Mouse (Mus musculus) G1E (cell line): ENCODE data around the gene Tox2. TPM values are rescaled to one million over a fixed set of nuclear protein-coding genes. Genes with fewer than 3 reads are reported as not detected.

Experiments
- ATAC-seq: 2 replicates; pipeline ENCODE4 v1.8.0; 2016; ENCODE audit warnings: mild to moderate bottlenecking; ENCODE audit not compliant: insufficient number of reproducible peaks, poor library complexity, low FRiP score, severe bottlenecking; ENCODE audit errors: extremely low read depth
- DNase-seq: peaks from one replicate; pipeline ENCODE4 v3.0.0; 2012; ENCODE audit warnings: low spot score
- H3K27me3 ChIP-seq: 2 replicates; pipeline ENCODE4 v1.6.1; 2012; ENCODE audit warnings: mild to moderate bottlenecking, low read length, inconsistent platforms; ENCODE audit not compliant: insufficient read depth
- H3K36me3 ChIP-seq: replicated peaks from 2 replicates; pipeline ENCODE3; 2012; ENCODE audit warnings: mild to moderate bottlenecking, inconsistent platforms
- H3K4me1 ChIP-seq: 2 replicates; pipeline ENCODE4 v1.6.1; 2012; ENCODE audit warnings: low read depth, low read length, inconsistent platforms, mixed read lengths; ENCODE audit not compliant: insufficient read depth
- H3K4me3 ChIP-seq: 2 replicates; pipeline ENCODE4 v1.5.1; 2012; ENCODE audit warnings: low read depth, mild to moderate bottlenecking, inconsistent platforms, low read length, moderate library complexity, mixed read lengths
- H3K9me3 ChIP-seq: replicated peaks from 2 replicates; pipeline ENCODE4 v1.6.1; 2012; ENCODE audit warnings: inconsistent platforms
- CTCF ChIP-seq: IDR thresholded peaks from 2 replicates; pipeline ENCODE4 v1.5.1; 2012; ENCODE audit warnings: low read depth, low read length, inconsistent platforms, mixed read lengths
- GATA1 ChIP-seq: IDR thresholded peaks from 2 replicates; pipeline ENCODE4 v1.6.1; 2012; ENCODE audit warnings: borderline replicate concordance, low read length, inconsistent platforms, mixed read lengths
- GATA2 ChIP-seq: IDR thresholded peaks from 2 replicates; pipeline ENCODE4 v1.6.1; 2012; ENCODE audit warnings: low read depth, low read length, inconsistent platforms, borderline replicate concordance
- POLR2AphosphoS5 ChIP-seq: IDR thresholded peaks from 2 replicates; pipeline ENCODE4 v1.6.1; 2012; ENCODE audit warnings: low read depth, low read length, inconsistent platforms; ENCODE audit not compliant: insufficient replicate concordance
- TAL1 ChIP-seq: conservative IDR thresholded peaks from 2 replicates; pipeline ENCODE4 v1.6.1; 2012; ENCODE audit warnings: low read depth, low read length, inconsistent platforms, mixed read lengths
- polyA plus RNA-seq: library from polyadenylated mRNA; stranded (reverse); fragments of >175 nt; gene quantifications from 2 replicates; pipeline ENCODE4 v1.2.3, GENCODE M21; 2012
- total RNA-seq, 2 experiments: library from RNA; stranded (forward) in 1 of 2; stranded (reverse) in 1 of 2; fragments of 200-1000 nt in 1 of 2; fragments of >200 nt in 1 of 2; fragmentation: Nextera tagmentation in 1 of 2; gene quantifications; 2 replicates each; pipeline ENCODE4 v1.2.3; 2014 to 2017

Gene Tox2
- total and polyA plus RNA-seq, 3 experiments, result not detected

DNA sequence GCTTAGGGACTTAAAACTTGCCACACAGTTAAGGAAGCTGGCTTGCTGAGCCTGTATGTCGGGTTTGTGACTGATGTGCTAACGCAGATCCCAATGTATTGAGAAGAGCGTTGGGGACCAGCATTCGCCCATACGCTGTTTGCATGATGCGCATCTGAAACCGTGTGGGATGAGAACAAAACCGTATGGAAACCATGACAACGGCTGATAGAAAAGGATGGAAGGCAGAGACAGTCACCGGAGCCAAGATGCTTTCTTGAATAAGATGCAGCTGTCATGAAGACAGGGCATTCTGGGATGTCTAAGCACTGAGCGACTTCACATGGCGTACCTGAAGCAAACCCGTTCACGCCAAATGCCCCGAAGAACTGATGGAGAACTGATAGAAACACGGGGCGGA is 106.5 kb downstream of the Tox2 start:
- H3K27me3 ChIP-seq, result peaks cover 2% of the 10 kb centered on the region; the same call in 1 of the 2 replicates
- TF ChIP-seq CTCF (no peak), GATA2 (no peak), TAL1 (no peak), GATA1 (no peak), POLR2AphosphoS5 (no peak)
- no peaks in the 10 kb centered on the region for H3K36me3 ChIP-seq
- no peak for DNase-seq
- H3K4me3 ChIP-seq, result no peak overlapping the region
- no peak for ATAC-seq
- no peaks in the 10 kb centered on the region for H3K4me1 ChIP-seq
- H3K9me3 ChIP-seq, result no peaks in the 10 kb centered on the region

DNA sequence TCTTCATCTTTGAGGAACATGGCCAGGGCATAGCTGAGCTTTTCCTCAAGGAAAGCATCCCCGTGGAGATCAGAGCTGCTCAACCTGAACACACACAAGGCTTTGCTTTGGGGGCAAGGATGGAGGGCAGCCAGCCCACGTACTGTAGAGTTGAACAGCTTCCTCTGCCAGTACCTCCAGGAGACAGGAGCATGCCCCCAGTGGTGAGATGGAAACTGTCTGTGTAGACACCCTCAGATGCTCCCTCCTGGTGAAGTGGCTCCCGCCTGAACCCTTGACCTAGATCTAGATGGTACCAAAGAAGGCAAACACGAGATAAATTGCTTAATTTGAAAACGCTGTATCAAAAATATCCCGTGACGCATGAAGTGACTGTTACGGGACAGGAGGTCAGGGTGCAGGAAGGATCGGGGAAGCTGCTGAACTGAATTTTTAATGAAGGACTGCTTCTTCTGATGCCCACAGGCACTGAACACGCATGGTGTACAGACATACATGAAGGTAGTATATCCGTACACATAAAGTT is 107.3 kb downstream of the Tox2 start:
- H3K36me3 ChIP-seq, result no peaks in the 10 kb centered on the region
- H3K9me3 ChIP-seq, result no peaks in the 10 kb centered on the region
- TF ChIP-seq CTCF (no peak), GATA1 (no peak), POLR2AphosphoS5 (no peak), GATA2 (no peak), TAL1 (no peak)
- ATAC-seq, result no peak
- H3K27me3 ChIP-seq, result peaks cover 2% of the 10 kb centered on the region; the same call in 1 of the 2 replicates
- no peaks in the 10 kb centered on the region for H3K4me1 ChIP-seq
- no peak overlapping the region for H3K4me3 ChIP-seq
- DNase-seq, result no peak

GRCm38 (mm10) chr2:163317281-163317680 is 114.4 kb downstream of the Tox2 start:
- ATAC-seq (no peak), DNase-seq (no peak)
- no peaks in the 10 kb centered on the region for H3K9me3 ChIP-seq
- TF ChIP-seq CTCF (no peak), GATA2 (no peak), GATA1 (no peak), POLR2AphosphoS5 (no peak), TAL1 (no peak)
- H3K4me1 ChIP-seq, result no peaks in the 10 kb centered on the region; the same call in 1 of the 2 replicates
- peaks cover 5% of the 10 kb centered on the region for H3K27me3 ChIP-seq
- no peaks in the 10 kb centered on the region for H3K36me3 ChIP-seq
- no peak overlapping the region for H3K4me3 ChIP-seq

DNA sequence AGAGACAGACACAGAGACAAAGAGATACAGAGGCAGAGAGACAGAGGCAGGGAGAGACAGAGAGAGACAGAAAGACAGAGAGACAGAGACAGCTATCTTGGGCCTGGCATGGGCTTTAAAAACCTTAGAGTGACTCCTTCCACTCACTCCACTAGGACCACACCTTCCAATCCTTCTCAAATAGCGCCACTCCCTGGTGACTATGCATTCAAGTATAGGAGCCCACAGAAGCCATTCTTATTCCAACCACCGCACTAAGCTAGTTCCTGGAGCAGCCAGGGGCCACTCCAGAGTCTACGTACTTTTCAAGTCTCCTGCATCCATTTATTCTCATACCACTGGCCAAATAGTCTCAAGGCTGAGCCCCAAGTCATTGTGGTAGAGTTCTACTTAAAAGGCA is 115.9 kb downstream of the Tox2 start:
- Histone ChIP-seq H3K9me3 (no peaks in the 10 kb centered on the region), H3K27me3 (peaks cover 11% of the 10 kb centered on the region), H3K4me3 (no peak overlapping the region), H3K36me3 (no peaks in the 10 kb centered on the region), H3K4me1 (peaks cover 5% of the 10 kb centered on the region; the same call in 1 of the 2 replicates)
- no peak for DNase-seq
- TF ChIP-seq GATA2 (no peak), POLR2AphosphoS5 (no peak), GATA1 (no peak), TAL1 (no peak), CTCF (no peak)
- no peak for ATAC-seq

DNA sequence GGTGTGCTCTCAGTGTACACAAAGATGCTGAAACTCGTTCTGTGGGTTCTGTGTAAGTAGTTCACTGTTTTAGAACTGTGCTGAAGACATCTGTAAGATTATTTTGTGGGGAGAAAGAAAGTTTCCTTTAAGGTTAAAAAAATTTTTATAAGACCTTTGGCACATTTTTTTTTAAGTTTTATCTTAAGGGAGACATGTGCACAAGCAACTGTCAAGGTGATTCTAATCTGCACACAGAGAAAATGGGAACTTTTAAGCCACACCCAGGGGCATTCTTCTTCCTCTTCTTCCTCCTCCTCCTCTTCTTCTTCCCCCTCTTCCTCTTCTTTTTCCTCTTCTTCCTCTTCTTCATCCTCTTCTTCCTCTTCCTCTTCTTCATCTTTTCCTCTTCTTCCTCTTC is 120.2 kb downstream of the Tox2 start:
- no peak overlapping the region for H3K4me3 ChIP-seq
- no peaks in the 10 kb centered on the region for H3K36me3 ChIP-seq
- H3K27me3 ChIP-seq, result peaks cover 16% of the 10 kb centered on the region
- no peaks in the 10 kb centered on the region for H3K9me3 ChIP-seq
- DNase-seq (no peak), ATAC-seq (no peak)
- H3K4me1 ChIP-seq, result peaks cover 5% of the 10 kb centered on the region; the same call in 1 of the 2 replicates
- TF ChIP-seq CTCF (no peak), TAL1 (no peak)

GRCm38 (mm10) chr2:163330742-163331141 is 127.8 kb downstream of the Tox2 start:
- Histone ChIP-seq H3K9me3 (no peaks in the 10 kb centered on the region), H3K4me3 (no peak overlapping the region), H3K36me3 (no peaks in the 10 kb centered on the region), H3K4me1 (no peaks in the 10 kb centered on the region), H3K27me3 (peaks cover 3% of the 10 kb centered on the region; the same call in 1 of the 2 replicates)
- no peak for TF ChIP-seq TAL1
- TF ChIP-seq GATA1, result no peak
- TF ChIP-seq GATA2, result no peak
- no peak for TF ChIP-seq POLR2AphosphoS5
- TF ChIP-seq CTCF, result peak; percentile 48; the same call in 1 of the 2 replicates
- DNase-seq (peak; percentile 14), ATAC-seq (no peak)

DNA sequence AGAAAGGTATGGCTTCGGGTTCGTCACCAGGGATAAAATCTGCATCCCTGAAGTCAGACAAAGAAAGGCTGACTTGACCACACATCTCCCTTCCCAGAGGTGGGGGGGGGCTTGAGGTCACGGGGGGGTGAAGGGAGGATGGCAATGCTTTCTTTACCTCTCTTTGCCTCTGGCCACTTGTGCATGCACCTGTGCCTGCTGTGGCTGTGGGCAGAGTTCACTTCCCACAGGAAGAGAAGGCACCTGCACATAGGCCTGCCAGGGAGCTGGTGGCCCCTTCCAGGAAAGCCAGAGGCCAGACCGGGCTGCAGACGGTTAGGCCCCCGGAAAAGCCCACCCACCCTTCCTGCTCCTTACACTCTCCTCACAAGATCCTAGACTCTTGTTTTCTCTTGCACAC is 128.5 kb downstream of the Tox2 start:
- TF ChIP-seq GATA2, result no peak
- TF ChIP-seq POLR2AphosphoS5, result no peak
- no peak for TF ChIP-seq TAL1
- no peak for TF ChIP-seq GATA1
- TF ChIP-seq CTCF, result no peak
- no peaks in the 10 kb centered on the region for H3K4me1 ChIP-seq
- H3K27me3 ChIP-seq, result no peaks in the 10 kb centered on the region; the same call in 1 of the 2 replicates

More for the DNA sequence above, 128.5 kb downstream of the Tox2 start:
- no peaks in the 10 kb centered on the region for H3K9me3 ChIP-seq
- ATAC-seq (no peak), DNase-seq (no peak)
- H3K4me3 ChIP-seq, result no peak overlapping the region
- H3K36me3 ChIP-seq, result no peaks in the 10 kb centered on the region
